Mouse (Mus musculus): Measurements from ENCODE around the gene Reep6.

GRCm38 (mm10) chr10:80331636-80332524, 2.1 kb downstream of the Reep6 start:
- TF ChIP-seq CTCF (IDR thresholded peaks at IDR 0.05; ENCODE audit: borderline replicate concordance, extremely low read depth, insufficient read depth, insufficient read length) (no peak), POLR2A (IDR thresholded peaks at IDR 0.05; ENCODE audit: borderline replicate concordance, extremely low read depth, insufficient read depth, insufficient read length, poor library complexity, severe bottlenecking) (no peak)
